Mouse (Mus musculus) myocyte (in vitro differentiated cells): ENCODE measurements around the gene Tmcc3.

Source experiments
- E2F4 ChIP-seq: IDR thresholded peaks from one replicate; pipeline ENCODE4 v1.6.1; 2011; ENCODE audit warnings: mild to moderate bottlenecking, control low read depth, moderate library complexity; ENCODE audit not compliant: insufficient read depth
- MAX ChIP-seq: IDR thresholded peaks from one replicate; pipeline ENCODE4 v1.6.1; 2011; ENCODE audit warnings: low read depth, mild to moderate bottlenecking, control low read depth
- MYOD1 ChIP-seq, 3 experiments: IDR thresholded peaks; one replicate each; pipeline ENCODE4 v1.6.1; 2011; ENCODE audit warnings: control low read depth in 2 of 3, low read depth in 2 of 3, mild to moderate bottlenecking in 2 of 3, moderate library complexity in 1 of 3; ENCODE audit not compliant: insufficient read length in 2 of 3, control insufficient read depth in 1 of 3
- POLR2A ChIP-seq: IDR thresholded peaks from one replicate; pipeline ENCODE4 v1.6.1; 2011; ENCODE audit warnings: low read depth, mild to moderate bottlenecking, control low read depth, moderate library complexity; ENCODE audit not compliant: insufficient read length
- SRF ChIP-seq: IDR thresholded peaks from one replicate; pipeline ENCODE4 v1.6.1; 2011; ENCODE audit warnings: low read depth; ENCODE audit not compliant: control insufficient read depth, insufficient read length

GRCm38 (mm10) chr10:94623617-94624016 lies 311.9 kb downstream of the Tmcc3 start:
- TF ChIP-seq POLR2A: no peak
- no peak for TF ChIP-seq E2F4
- TF ChIP-seq MYOD1 (IDR thresholded peaks at IDR 0.05; ENCODE audit: control insufficient read depth in 1 of 3, insufficient read length in 2 of 3, low read depth in 2 of 3): no peak
- TF ChIP-seq MAX: no peak
- TF ChIP-seq SRF: no peak
